Mouse (Mus musculus) spleen, adult 2 months (tissue): Measurements from ENCODE around the gene Xlr3a.

Experiments
- CTCF ChIP-seq: fragments of 200-500 bp; IDR thresholded peaks from 2 replicates; pipeline ENCODE4 v1.5.1; 2011; ENCODE audit warnings: mild to moderate bottlenecking, inconsistent platforms; ENCODE audit not compliant: insufficient read depth, insufficient read length, insufficient replicate concordance; ENCODE audit errors: extremely low read depth
- POLR2A ChIP-seq: fragments of 200-500 bp; IDR thresholded peaks from 2 replicates; pipeline ENCODE4 v1.6.1; 2011; ENCODE audit warnings: low read depth, low read length, inconsistent platforms

DNA sequence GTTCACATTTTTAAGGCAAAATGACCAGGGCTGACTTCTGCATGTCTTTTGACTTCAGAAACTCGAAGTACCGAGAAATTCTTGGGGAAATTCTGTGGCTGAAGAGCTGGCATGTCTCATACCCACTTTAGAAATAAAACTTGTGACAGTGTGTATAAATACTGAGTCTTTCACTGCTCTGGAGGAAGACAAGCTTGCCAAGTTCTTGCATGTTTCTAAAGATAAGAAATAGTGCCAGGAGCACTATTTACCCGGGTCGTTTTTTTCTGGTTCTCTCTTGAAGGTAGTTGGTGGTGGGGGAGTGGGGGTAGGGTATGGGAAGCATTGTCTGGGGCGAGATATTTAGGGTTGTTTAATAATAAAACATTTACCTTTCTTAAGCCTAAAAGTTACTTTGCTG is 34.6 kb downstream of the Xlr3a start:
- TF ChIP-seq CTCF (no peak), POLR2A (no peak)
